Mouse (Mus musculus) midbrain, embryonic 13.5 days (tissue): ENCODE results near the gene Ranbp9. TPM values are rescaled to one million over a fixed set of nuclear protein-coding genes. Genes with fewer than 3 reads are reported as not detected.
A peak's percentile ranks its signal among the peaks of the same experiment; 100 is the strongest.

Source experiments
- ATAC-seq: fragments of 200-750 bp; cut with Nextera tagmentation; 2 replicates; pipeline ENCODE4 v1.8.0; 2017; ENCODE audit warnings: mild to moderate bottlenecking, moderate TSS enrichment, moderate library complexity
- H3K27ac ChIP-seq: fragments of 300-500 bp; sonication (generic); 2 replicates; pipeline ENCODE4 v1.5.1; 2015; ENCODE audit warnings: inconsistent platforms, mild to moderate bottlenecking, moderate library complexity
- H3K27me3 ChIP-seq: fragments of 300-500 bp; sonication (generic); 2 replicates; pipeline ENCODE4 v1.6.1; 2015; ENCODE audit warnings: mild to moderate bottlenecking, inconsistent platforms
- H3K36me3 ChIP-seq: fragments of 300-500 bp; sonication (generic); 2 replicates; pipeline ENCODE4 v1.6.1; 2015; ENCODE audit warnings: mild to moderate bottlenecking, inconsistent platforms
- H3K4me1 ChIP-seq: fragments of 300-500 bp; sonication (generic); replicated peaks from 2 replicates; pipeline ENCODE4 v1.6.1; 2015; ENCODE audit warnings: inconsistent platforms
- H3K4me2 ChIP-seq: fragments of 300-500 bp; sonication (generic); replicated peaks from 2 replicates; pipeline ENCODE4 v1.6.1; 2015; ENCODE audit warnings: moderate library complexity, mild to moderate bottlenecking, inconsistent platforms
- H3K4me3 ChIP-seq: fragments of 300-500 bp; sonication (generic); replicated peaks from 2 replicates; pipeline ENCODE4 v1.5.1; 2015; ENCODE audit warnings: mild to moderate bottlenecking, inconsistent platforms
- H3K9ac ChIP-seq: fragments of 300-500 bp; sonication (generic); replicated peaks from 2 replicates; pipeline ENCODE4 v1.6.1; 2015; ENCODE audit warnings: mild to moderate bottlenecking, inconsistent platforms
- H3K9me3 ChIP-seq: fragments of 300-500 bp; sonication (generic); 2 replicates; pipeline ENCODE4 v1.6.1; 2016; ENCODE audit warnings: mild to moderate bottlenecking, inconsistent platforms
- WGBS: fragments of 180-500 bp; shearing (Covaris S2); methylation state at CpG from one replicate; pipeline ENCODE4 v1.1.7; 2015; 5-methylcytosine and 5-hydroxymethylcytosine counted together
- polyA plus RNA-seq: library from polyadenylated mRNA; unstranded; fragments of >200 nt; fragmentation: Nextera tagmentation; extraction: Ambion mirVana; gene quantifications from 2 replicates; pipeline ENCODE4 v1.2.1, GENCODE M21; 2015

Gene Ranbp9
- polyA plus RNA-seq, 1 experiment from 2014 or later: 14.4 TPM

DNA sequence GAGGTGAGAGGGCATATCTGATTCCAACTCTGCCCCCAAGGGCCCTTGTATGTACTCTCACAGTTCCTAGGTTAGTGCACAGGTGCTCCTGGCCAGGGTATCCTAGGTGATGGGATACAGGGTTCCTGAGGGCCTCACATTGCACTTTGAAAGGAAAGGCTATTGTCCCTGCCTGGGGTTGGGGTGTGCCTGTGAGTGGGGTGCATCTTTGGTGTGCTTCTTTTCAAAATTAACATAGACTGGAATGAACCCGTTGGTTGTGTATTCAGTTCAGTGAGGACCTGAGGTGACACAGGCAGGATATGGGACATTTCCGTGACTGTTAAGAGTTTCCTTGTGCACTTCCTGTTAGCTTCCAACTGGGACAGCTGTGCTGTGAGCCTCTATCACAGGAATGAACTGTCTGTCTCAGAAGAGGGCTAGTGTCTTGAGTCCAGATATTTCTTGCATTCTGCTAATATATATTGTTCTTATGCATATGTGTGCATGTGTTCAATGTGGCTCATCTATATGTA lies 106.1 kb downstream of the Ranbp9 start:
- Histone ChIP-seq H3K4me1 (no peaks in the 10 kb centered on the region), H3K9me3 (no peaks in the 10 kb centered on the region), H3K27me3 (no peaks in the 10 kb centered on the region), H3K9ac (no peak overlapping the region), H3K4me2 (no peak overlapping the region), H3K27ac (no peak overlapping the region), H3K36me3 (peaks cover 55% of the 10 kb centered on the region), H3K4me3 (no peak overlapping the region)
- WGBS: 77% methylated on average over 2 of the region's 2 CpGs
- no peak for ATAC-seq

DNA sequence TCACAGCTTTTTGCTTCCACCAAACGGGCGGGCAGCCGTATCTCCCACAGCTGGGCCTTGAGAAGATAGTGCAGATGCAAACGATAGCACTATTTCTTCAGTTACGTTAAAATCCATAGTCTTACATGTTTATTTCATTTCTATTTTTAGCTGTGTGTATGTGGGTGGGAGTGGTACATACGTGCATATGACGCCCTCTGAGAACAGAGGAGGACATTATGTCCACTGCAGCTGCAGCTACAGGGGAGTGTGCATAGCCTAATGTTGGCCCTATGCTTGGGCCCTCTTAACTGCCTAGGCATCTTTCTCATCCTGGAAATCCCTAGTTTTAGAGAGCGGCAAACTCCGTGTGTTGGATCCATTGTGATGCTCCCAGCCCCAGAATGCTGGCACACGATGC lies 106.9 kb downstream of the Ranbp9 start:
- no peak overlapping the region for H3K9ac ChIP-seq
- H3K36me3 ChIP-seq: peaks cover 55% of the 10 kb centered on the region
- no peak overlapping the region for H3K27ac ChIP-seq
- H3K4me3 ChIP-seq: no peak overlapping the region
- no peak overlapping the region for H3K4me2 ChIP-seq
- H3K9me3 ChIP-seq: no peaks in the 10 kb centered on the region
- WGBS: 89% methylated on average over 10 of the region's 10 CpGs
- ATAC-seq: no peak
- H3K4me1 ChIP-seq: no peaks in the 10 kb centered on the region
- no peaks in the 10 kb centered on the region for H3K27me3 ChIP-seq

DNA sequence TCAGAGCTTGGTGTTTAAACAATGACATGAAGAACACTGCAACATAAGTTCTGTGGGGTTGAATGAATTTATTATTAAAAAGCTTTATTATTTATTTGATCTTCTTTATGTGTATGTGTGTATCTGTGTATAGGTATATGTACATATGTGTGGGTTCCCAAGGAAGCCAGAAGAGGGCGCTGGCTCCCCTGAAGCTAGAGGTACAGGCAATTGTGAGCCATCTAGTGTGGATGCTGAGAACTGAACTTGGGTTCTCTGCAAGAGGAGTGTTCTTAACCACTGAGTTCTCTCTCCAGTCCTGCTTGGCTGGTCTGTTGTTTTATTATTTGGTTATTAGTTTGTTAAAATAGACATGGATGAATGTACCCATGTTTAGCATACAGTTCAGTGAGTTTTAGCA lies 108.2 kb downstream of the Ranbp9 start:
- no peak for ATAC-seq
- 93% methylated on average over 1 of the region's 1 CpGs for WGBS
- Histone ChIP-seq H3K4me2 (no peak overlapping the region), H3K27ac (no peak overlapping the region), H3K4me1 (no peaks in the 10 kb centered on the region), H3K9me3 (no peaks in the 10 kb centered on the region), H3K36me3 (peaks cover 49% of the 10 kb centered on the region), H3K4me3 (no peak overlapping the region), H3K9ac (no peak overlapping the region), H3K27me3 (no peaks in the 10 kb centered on the region)

DNA sequence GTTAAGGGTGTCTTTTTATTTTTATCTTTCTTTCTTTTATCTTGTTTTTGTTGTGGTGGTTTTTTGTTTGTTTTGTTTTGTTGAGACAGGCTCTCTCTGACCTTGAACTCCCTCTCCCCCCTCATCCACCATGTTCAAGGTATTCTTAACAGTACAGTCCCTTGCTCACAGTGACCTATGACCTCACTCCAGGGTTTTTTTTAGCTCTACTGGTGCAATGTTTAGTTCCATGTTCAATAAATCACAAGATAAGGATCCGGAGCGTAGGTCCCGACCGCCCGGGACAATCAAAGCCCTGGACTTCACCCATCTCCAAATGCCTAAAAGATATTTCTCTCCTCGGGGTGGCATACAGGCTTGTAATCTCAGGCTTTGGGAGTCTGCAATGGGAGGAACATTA lies 111.0 kb downstream of the Ranbp9 start:
- no peak overlapping the region for H3K4me3 ChIP-seq
- no peak overlapping the region for H3K9ac ChIP-seq
- H3K27ac ChIP-seq: no peak overlapping the region
- no peaks in the 10 kb centered on the region for H3K9me3 ChIP-seq
- H3K27me3 ChIP-seq: no peaks in the 10 kb centered on the region
- H3K4me1 ChIP-seq: peaks cover 11% of the 10 kb centered on the region
- WGBS: 97% methylated on average over 6 of the region's 6 CpGs
- peaks cover 32% of the 10 kb centered on the region for H3K36me3 ChIP-seq
- H3K4me2 ChIP-seq: no peak overlapping the region
- ATAC-seq: no peak

DNA sequence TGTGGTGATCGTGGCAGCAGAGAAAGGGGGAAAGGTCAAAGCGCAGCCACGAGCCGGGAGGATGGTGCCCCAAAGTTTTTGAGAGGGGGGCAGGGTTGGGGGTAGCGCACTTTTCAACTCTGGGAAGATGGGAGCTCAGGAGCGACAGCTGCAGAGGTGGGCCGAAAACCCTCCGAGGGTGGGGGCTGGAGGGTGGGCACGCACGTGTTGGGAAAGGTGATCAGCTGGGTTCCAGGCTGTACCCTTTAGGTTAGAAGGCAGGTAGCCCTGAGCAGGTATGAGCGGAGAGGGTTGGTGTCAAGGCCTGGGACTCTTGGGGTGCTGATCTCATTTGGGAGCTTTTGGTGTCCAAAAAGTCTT lies 115.3 kb downstream of the Ranbp9 start:
- Histone ChIP-seq H3K4me1 (peaks cover 11% of the 10 kb centered on the region), H3K4me3 (peak overlapping the region; percentile 58), H3K9me3 (no peaks in the 10 kb centered on the region), H3K9ac (peak overlapping the region; percentile 79), H3K36me3 (peaks cover 4% of the 10 kb centered on the region), H3K4me2 (peak overlapping the region; percentile 76), H3K27me3 (no peaks in the 10 kb centered on the region), H3K27ac (peak overlapping the region; percentile 75)
- 7% methylated on average over 11 of the region's 11 CpGs for WGBS
- ATAC-seq: 0 out of 2 replicates have a peak, but pooled peaks have one; percentile 63

DNA sequence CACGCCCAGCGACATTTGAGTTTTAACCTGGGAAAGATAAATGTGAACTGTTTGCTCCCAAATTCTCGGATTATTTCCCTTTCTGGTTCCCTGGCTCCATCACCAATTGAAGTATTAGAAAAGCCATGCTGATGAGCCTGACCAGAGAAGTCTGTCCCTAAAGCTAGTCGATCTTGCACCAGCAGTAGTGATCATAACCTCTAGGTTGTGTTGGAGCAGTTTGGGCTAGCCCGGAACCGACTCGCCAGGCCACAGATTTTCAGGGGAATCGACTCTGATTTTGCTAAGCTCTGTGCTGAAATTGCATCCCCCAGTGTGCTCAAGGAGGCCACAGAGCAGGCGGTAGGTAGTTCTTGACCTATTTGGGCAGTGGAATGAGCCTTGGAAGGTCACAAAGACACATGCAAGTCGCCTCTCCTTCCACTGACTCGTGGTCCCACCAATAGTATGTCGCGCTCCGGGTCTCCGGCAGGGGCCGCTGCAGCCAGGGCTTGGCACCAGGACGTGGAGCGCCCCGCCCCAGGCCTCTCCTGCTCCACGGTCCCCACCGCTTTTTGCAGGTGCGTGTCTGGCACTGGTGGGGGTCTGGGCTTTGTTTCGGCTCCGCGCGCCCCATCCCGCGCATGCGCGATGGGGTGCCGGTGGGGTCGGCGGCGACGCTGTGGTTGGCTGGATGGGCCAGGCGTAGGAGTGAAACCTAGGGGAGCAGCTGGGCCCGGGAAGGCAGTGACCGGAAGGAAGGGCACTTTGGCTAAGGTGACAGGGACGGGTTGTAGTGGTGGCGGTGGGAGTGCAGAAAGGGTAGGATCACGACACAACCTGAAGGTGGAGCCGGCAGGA lies 115.9 kb downstream of the Ranbp9 start, which contains the start of gene Sirt5:
Gene Sirt5 (plus strand): TSS at position 512 of the 840 bp plus-strand sequence.
- Histone ChIP-seq H3K4me3 (peak within 1 kb of the TSS; percentile 58), H3K9me3 (no peaks in the 10 kb centered on the region), H3K36me3 (no peaks in the 10 kb centered on the region), H3K9ac (peak within 1 kb of the TSS; percentile 79), H3K4me1 (peaks cover 11% of the 10 kb centered on the region), H3K4me2 (peak within 1 kb of the TSS; percentile 76), H3K27me3 (no peaks in the 10 kb centered on the region), H3K27ac (peak within 1 kb of the TSS; percentile 75)
- ATAC-seq: peak; percentile 97
- 15% methylated on average over 42 of the region's 42 CpGs for WGBS

DNA sequence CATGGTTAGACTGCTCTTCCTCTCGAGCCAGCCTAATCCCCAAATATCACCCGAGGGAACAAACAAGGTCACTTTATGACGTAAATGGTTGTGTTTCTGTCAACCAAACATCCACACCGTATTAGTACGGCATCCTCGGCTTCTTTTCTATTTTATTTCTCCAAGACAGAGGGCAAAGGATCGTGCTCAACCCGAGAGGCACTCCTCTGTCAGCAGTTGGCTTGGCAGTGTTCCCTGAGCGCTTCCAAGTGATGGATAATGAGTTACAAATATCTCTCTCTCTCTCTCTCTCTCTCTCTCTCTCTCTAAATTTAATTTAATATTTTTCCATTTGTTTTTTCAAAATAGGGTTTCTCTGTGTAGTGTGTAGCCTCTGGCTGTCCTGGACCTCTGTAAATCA lies 118.7 kb downstream of the Ranbp9 start:
- H3K9ac ChIP-seq: no peak overlapping the region
- no peak overlapping the region for H3K4me2 ChIP-seq
- peaks cover 16% of the 10 kb centered on the region for H3K4me1 ChIP-seq
- no peak for ATAC-seq
- 82% methylated on average over 9 of the region's 9 CpGs for WGBS
- no peaks in the 10 kb centered on the region for H3K9me3 ChIP-seq
- no peak overlapping the region; the same call in 1 of the 2 replicates for H3K27ac ChIP-seq
- H3K36me3 ChIP-seq: no peaks in the 10 kb centered on the region
- H3K4me3 ChIP-seq: no peak overlapping the region
- no peaks in the 10 kb centered on the region for H3K27me3 ChIP-seq

DNA sequence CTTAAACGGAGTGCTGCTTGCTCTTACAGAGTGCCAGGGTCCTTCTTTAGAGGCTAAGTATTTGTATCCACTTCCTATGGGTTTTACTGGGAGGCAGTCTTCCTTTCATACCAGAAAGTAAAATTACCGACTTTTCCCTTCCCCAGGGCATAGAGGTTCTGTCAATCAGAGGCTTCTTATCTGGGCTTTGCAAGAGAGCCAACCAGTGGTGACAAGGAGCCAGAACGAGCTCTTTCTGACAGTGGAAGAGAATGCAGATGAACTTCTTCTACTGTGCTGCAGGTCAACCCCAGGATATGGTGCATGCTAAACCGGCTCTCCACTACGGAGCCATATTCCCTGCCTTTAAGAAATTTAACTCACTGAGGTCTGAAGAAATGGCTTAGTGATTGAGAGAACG lies 120.5 kb downstream of the Ranbp9 start:
- Histone ChIP-seq H3K4me2 (no peak overlapping the region), H3K27ac (no peak overlapping the region), H3K9me3 (no peaks in the 10 kb centered on the region), H3K9ac (no peak overlapping the region), H3K4me3 (no peak overlapping the region), H3K4me1 (peaks cover 5% of the 10 kb centered on the region; the same call in 1 of the 2 replicates), H3K36me3 (no peaks in the 10 kb centered on the region), H3K27me3 (no peaks in the 10 kb centered on the region)
- ATAC-seq: no peak
- 62% methylated on average over 6 of the region's 6 CpGs for WGBS

DNA sequence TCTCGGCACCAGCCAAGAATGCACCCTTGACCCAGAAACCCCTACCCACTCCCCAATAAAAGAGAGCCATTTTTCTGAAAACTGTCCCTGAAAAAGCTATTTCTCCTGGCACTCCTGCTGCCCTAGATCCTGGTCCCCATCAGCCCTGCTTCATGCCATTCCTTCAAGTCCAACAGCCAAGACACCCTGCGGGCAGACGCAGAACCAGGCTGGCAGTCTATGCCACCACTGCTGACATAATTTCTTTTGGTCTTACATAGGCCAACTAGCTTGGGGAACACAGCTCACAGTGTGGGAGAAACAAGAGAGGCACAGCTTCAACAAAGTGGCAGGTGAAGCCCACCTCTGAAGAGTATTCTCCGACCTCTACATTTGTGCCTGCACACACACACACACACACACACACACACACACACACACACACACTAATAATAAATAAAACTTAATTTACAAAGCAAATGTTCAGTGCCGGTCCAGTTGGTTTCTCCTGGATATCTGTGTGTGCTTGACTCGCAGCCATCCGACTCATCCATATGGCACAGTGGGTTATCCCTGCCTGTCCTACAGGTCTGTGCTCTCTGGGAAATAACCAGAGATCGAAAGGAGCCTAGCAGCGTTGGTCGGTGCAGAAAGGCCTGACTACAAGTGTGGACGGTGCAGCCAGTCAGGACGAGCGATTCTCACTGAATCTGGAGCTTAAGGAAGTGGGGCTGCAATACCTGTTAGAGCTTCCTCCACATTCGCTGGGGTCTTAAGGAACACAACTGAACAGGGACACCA lies 124.5 kb downstream of the Ranbp9 start:
- Histone ChIP-seq H3K27ac (no peak overlapping the region), H3K4me2 (no peak overlapping the region), H3K4me3 (no peak overlapping the region), H3K9ac (no peak overlapping the region), H3K27me3 (no peaks in the 10 kb centered on the region), H3K36me3 (no peaks in the 10 kb centered on the region), H3K9me3 (no peaks in the 10 kb centered on the region), H3K4me1 (peaks cover 5% of the 10 kb centered on the region; the same call in 1 of the 2 replicates)
- 89% methylated on average over 14 of the region's 14 CpGs for WGBS
- no peak for ATAC-seq

DNA sequence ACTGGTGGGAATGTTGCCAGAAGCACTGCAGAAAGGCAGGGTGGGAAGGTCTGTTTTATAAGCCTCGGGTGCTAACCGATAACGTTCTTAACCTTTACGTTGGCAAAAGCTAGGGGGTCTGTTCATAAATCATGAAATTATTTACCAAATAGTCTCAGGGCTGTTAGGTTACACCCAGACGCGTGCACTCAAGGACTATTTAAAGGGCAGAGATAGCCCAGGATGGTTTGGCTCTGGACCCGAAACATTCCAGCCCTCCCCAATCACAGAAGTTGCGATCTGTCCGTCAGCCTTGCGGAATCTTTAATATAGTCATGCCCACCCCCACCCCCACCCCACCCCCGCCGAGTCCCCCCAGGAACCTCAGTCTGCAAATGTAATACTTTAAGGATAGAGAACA lies 126.7 kb downstream of the Ranbp9 start:
- 89% methylated on average over 12 of the region's 12 CpGs for WGBS
- no peak overlapping the region for H3K9ac ChIP-seq
- peaks cover 5% of the 10 kb centered on the region; the same call in 1 of the 2 replicates for H3K4me1 ChIP-seq
- no peaks in the 10 kb centered on the region for H3K36me3 ChIP-seq
- H3K4me3 ChIP-seq: no peak overlapping the region
- no peaks in the 10 kb centered on the region for H3K27me3 ChIP-seq
- H3K9me3 ChIP-seq: no peaks in the 10 kb centered on the region
- no peak overlapping the region for H3K27ac ChIP-seq
- H3K4me2 ChIP-seq: no peak overlapping the region
- no peak for ATAC-seq

DNA sequence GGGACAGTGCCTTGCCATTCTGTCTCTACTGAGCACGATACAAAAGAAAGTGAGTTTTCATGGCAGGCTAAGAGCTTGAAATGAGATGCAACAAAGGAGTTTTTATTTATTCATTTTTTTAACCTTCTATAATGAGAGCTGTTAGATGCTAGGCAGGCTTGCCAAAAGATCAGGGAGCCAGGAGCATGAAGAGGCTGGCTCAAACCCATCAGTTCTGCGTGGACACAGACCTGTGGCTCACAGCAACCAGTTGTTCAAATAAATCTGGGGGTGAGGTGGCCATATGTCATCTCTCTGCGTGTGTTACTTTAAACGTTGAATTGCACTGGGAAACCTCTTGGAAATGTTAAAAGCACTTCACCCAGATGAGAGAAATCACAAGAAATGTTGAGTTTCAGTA lies 127.7 kb downstream of the Ranbp9 start:
- Histone ChIP-seq H3K9ac (no peak overlapping the region), H3K36me3 (no peaks in the 10 kb centered on the region), H3K9me3 (no peaks in the 10 kb centered on the region), H3K4me3 (no peak overlapping the region), H3K27ac (no peak overlapping the region), H3K4me2 (no peak overlapping the region), H3K4me1 (no peaks in the 10 kb centered on the region), H3K27me3 (no peaks in the 10 kb centered on the region)
- ATAC-seq: no peak
- 77% methylated on average over 4 of the region's 4 CpGs for WGBS
